Mouse (Mus musculus) kidney, adult 2 months (tissue): ENCODE data around the gene Ankrd23.

Experiments used
- CTCF ChIP-seq: fragments of 200-500 bp; conservative IDR thresholded peaks from 2 replicates; pipeline ENCODE4 v1.5.1; 2011; ENCODE audit warnings: low read depth, mild to moderate bottlenecking, control low read depth, low read length, moderate library complexity, mixed read lengths; ENCODE audit not compliant: insufficient read depth, insufficient read length
- POLR2A ChIP-seq: fragments of 200-500 bp; IDR thresholded peaks from one replicate; pipeline ENCODE4 v1.6.1; 2011; ENCODE audit warnings: low read depth, low read length, control low read depth

GRCm38 (mm10) chr1:36533546-36533945 is 3.1 kb downstream of the Ankrd23 start:
- TF ChIP-seq CTCF (no peak), POLR2A (no peak)
